Mouse (Mus musculus): Measurements from ENCODE around the gene Ccdc153.

The Ccdc153 gene

GRCm38 (mm10) chr9:44239447-44239846 lies 1.0 kb upstream of the Ccdc153 start:
- peak in 1 of 2 experiments; percentile 14 for DNase-seq (ENCODE audit: low spot score in 2 of 2)

GRCm38 (mm10) chr9:44240911-44241310 lies 435 bp downstream of the Ccdc153 start:
- DNase-seq (ENCODE audit: low spot score in 2 of 2): no peak

GRCm38 (mm10) chr9:44241418-44241817 lies 942 bp downstream of the Ccdc153 start:
- DNase-seq (ENCODE audit: low spot score in 2 of 2): no peak

- no peak for DNase-seq (ENCODE audit: low spot score in 2 of 2)
These were observed 3.1 kb downstream of the Ccdc153 start for GRCm38 (mm10) chr9:44243621-44244020.

GRCm38 (mm10) chr9:44247907-44248306 lies 7.4 kb downstream of the Ccdc153 start:
- DNase-seq (ENCODE audit: low spot score in 2 of 2): no peak

- DNase-seq (ENCODE audit: low spot score in 2 of 2): peak; percentile 39 to 69
These were observed 9.0 kb downstream of the Ccdc153 start for GRCm38 (mm10) chr9:44249181-44250146.

GRCm38 (mm10) chr9:44250445-44250844 lies 10.0 kb downstream of the Ccdc153 start:
- DNase-seq (ENCODE audit: low spot score in 2 of 2): no peak

GRCm38 (mm10) chr9:44251314-44251713 lies 10.8 kb downstream of the Ccdc153 start, which contains the start of gene Pdzd3:
TSS of gene Pdzd3 (minus strand) at chr9:44251471.
- DNase-seq (ENCODE audit: low spot score in 2 of 2): no peak

- no peak for DNase-seq (ENCODE audit: low spot score in 2 of 2)
These were observed 13.0 kb downstream of the Ccdc153 start for GRCm38 (mm10) chr9:44253441-44253840.

- no peak for DNase-seq (ENCODE audit: low spot score in 2 of 2)
These were observed 14.1 kb downstream of the Ccdc153 start for GRCm38 (mm10) chr9:44254508-44255135.

GRCm38 (mm10) chr9:44255136-44255521 lies 14.7 kb downstream of the Ccdc153 start:
- DNase-seq (ENCODE audit: low spot score in 2 of 2): no peak

- DNase-seq (ENCODE audit: low spot score in 2 of 2): no peak
These were observed 15.7 kb downstream of the Ccdc153 start for GRCm38 (mm10) chr9:44256213-44256612.

- no peak for DNase-seq (ENCODE audit: low spot score in 2 of 2)
These were observed 18.5 kb downstream of the Ccdc153 start for GRCm38 (mm10) chr9:44259014-44259413.

- no peak for DNase-seq (ENCODE audit: low spot score in 2 of 2)
These were observed 20.9 kb downstream of the Ccdc153 start for GRCm38 (mm10) chr9:44261388-44261787.

GRCm38 (mm10) chr9:44266478-44267226 lies 26.2 kb downstream of the Ccdc153 start:
- no peak for DNase-seq (ENCODE audit: low spot score in 2 of 2)

GRCm38 (mm10) chr9:44267319-44268026 lies 27.0 kb downstream of the Ccdc153 start:
- no peak for DNase-seq (ENCODE audit: low spot score in 2 of 2)

- peak; percentile 86 to 89 for DNase-seq (ENCODE audit: low spot score in 2 of 2)
These were observed 27.5 kb downstream of the Ccdc153 start for GRCm38 (mm10) chr9:44268027-44268360.

- DNase-seq (ENCODE audit: low spot score in 2 of 2): no peak
These were observed 28.0 kb downstream of the Ccdc153 start, which contains the start of gene Nlrx1 for GRCm38 (mm10) chr9:44268432-44268831. TSS of gene Nlrx1 (minus strand) at chr9:44268599.

GRCm38 (mm10) chr9:44269077-44269476 lies 28.6 kb downstream of the Ccdc153 start:
- no peak for DNase-seq (ENCODE audit: low spot score in 2 of 2)

GRCm38 (mm10) chr9:44269973-44270372 lies 29.5 kb downstream of the Ccdc153 start:
- no peak for DNase-seq (ENCODE audit: low spot score in 2 of 2)

GRCm38 (mm10) chr9:44283183-44283582 lies 42.7 kb downstream of the Ccdc153 start:
- DNase-seq (ENCODE audit: low spot score in 2 of 2): no peak
